In the genomic region with DNA sequence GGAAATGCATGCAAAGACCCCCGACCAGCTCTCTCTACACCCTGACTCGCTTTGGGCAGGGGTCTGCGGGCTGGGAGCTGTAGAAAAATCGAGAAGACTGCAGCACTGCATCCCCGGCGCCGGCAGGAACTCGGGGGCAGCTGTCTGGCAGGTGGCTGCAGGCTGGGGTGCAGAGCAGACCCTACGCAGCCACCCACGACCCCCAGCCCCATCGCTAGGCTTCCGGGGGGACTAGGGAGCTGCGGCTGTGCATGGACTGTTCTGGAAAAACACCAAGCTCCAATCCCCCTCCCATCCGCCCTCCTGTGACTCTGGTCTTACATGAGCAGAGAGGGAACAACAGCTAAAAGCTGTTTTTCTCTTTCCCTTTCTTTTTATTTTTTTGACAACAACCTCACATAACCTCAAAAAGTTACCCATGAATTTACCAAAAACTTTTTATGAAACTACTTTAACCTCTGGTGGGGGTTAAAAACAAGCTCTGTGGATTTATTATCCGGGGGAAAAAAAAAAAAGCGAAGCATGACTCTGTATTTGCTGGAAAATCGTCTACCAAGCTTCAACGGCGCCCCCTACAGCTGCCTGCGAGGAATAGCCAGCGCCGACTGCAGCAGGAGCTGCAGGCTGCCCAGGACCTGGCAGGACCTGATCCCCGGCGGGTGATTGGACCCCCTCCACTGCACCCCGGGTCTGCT, we compare ENCODE assay signal across 8 mouse cellular contexts. TPM values are rescaled to one million over a fixed set of nuclear protein-coding genes. Genes with fewer than 3 reads are reported as not detected.
DNase-seq lines count a peak whose midpoint lies in the region; ATAC-seq lines count a peak whose summit lies in the region.

No protein-coding gene starts in this region.

- 1% methylated on average over 25 of the region's 25 CpGs for WGBS in intestine, embryonic 15.5 days

- intact Hi-C loops in left cerebral cortex, postnatal 25 days (cut with DNase I), result loop anchor here (1.0 to 5.0 kb wide), 7 partner anchors 111 to 361 kb away; no protein-coding TSS in a partner anchor

- peak; percentile 86 for ATAC-seq in intestine, embryonic 15.5 days

- H3K9me3 ChIP-seq in intestine, embryonic 15.5 days, result no peaks in the 10 kb centered on the region

- H3K27me3 ChIP-seq in intestine, embryonic 15.5 days (replicated peaks), result no peaks in the 10 kb centered on the region

- H3K27ac ChIP-seq in intestine, embryonic 15.5 days, result peak overlapping the region; percentile 75

- peaks cover 16% of the 10 kb centered on the region for H3K4me1 ChIP-seq in intestine, embryonic 15.5 days (replicated peaks)

- peak; percentile 85 for DNase-seq in adrenal gland, adult 2 months
- DNase-seq in embryo, embryonic 11 days, result peak; percentile 95
- DNase-seq in gastrocnemius, postnatal 25 days, result peak; percentile 69
- DNase-seq in left cerebral cortex, postnatal 25 days (ENCODE audit: low spot score in 2 of 2), result peak; percentile 89 to 92
- peak; percentile 93 for DNase-seq in mesoderm, embryonic 11.5 days (ENCODE audit: low read depth, low spot score)
- peak; percentile 84 for DNase-seq in right cerebral cortex, postnatal 25 days
- peak; percentile 78 to 87 for DNase-seq in urinary bladder, postnatal 36 days (ENCODE audit: low spot score in 2 of 2)

- H3K36me3 ChIP-seq in intestine, embryonic 15.5 days, result no peaks in the 10 kb centered on the region

- peak overlapping the region; percentile 99 for H3K4me2 ChIP-seq in intestine, embryonic 15.5 days (replicated peaks)

- peak overlapping the region; percentile 48 for H3K4me3 ChIP-seq in intestine, embryonic 15.5 days (replicated peaks)

- peak overlapping the region; percentile 50 for H3K9ac ChIP-seq in intestine, embryonic 15.5 days

RNA-seq across cellular contexts. Expression of gene Zfp831, which starts 30.4 kb away (rescaled TPM):
- total RNA-seq in adrenal gland, adult 2 months (2021), result under 1 TPM; 0.10 to 0.12 TPM
- polyA plus RNA-seq in adrenal gland, adult 2 months (2012; rRNA removed), result 0.03 TPM in 2 replicates
- total RNA-seq in gastrocnemius, postnatal 25 days (2021), result under 1 TPM in 1 of 2 experiments, not detected in 1; 0.03 TPM
- 0.01 and 0.03 TPM in 2 replicates for polyA plus RNA-seq in intestine, embryonic 15.5 days (2015; fragmentation: Nextera tagmentation; extraction: Ambion mirVana)
- total RNA-seq in left cerebral cortex, postnatal 25 days (2021), result 10 to 100 TPM; 16.8 to 18.3 TPM

Comparison
In these comparisons a context has a peak if more than half of its experiments do, and no peak if none do; other contexts are left out.
1. Peak in every context shown above with its lines: DNase-seq, ATAC-seq, H3K4me3 ChIP-seq and H3K27ac ChIP-seq.
2. RNA of gene Zfp831, which starts 30.4 kb away (total RNA-seq): 16.8 to 18.3 TPM in left cerebral cortex, postnatal 25 days; 0.10 to 0.12 TPM in adrenal gland, adult 2 months and 0.03 TPM in gastrocnemius, postnatal 25 days; every median in the first group is over 10 times any median in the second.